Mouse (Mus musculus): ENCODE results near the gene Ooep. TPM values are rescaled to one million over a fixed set of nuclear protein-coding genes. Genes with fewer than 3 reads are reported as not detected.
"Not testable (repeated sequence)": the region's sequence is repeated elsewhere in the genome, so short reads cannot be mapped to it uniquely, and the experiment has no call there.

Gene Ooep
- total RNA-seq, 1 experiment = 31.2 TPM

- H3K4me1 ChIP-seq (ENCODE audit: control insufficient read depth in 2 of 2, insufficient read depth in 2 of 2, low read length in 2 of 2, poor library complexity in 1 of 2) = peaks cover 11 to 18% of the 10 kb centered on the region in 2 experiments
- in situ Hi-C loops (cut with MboI; ENCODE audit: low sequenced_read_pairs in 2 of 2, unreplicated experiment in 2 of 2) = no loop called here
- H3K27ac ChIP-seq (ENCODE audit: insufficient read depth, low read depth, low read length, poor library complexity, severe bottlenecking) = peak overlapping the region; percentile 96
- peak overlapping the region; percentile 51; the same call in 1 of the 2 replicates for H3K9ac ChIP-seq (ENCODE audit: insufficient read depth, low read depth, low read length, poor library complexity, severe bottlenecking)
- DNase-seq (ENCODE audit: low read depth, low spot score) = peak; percentile 53
- no peaks in the 10 kb centered on the region for H3K9me3 ChIP-seq (ENCODE audit: control insufficient read depth, insufficient read depth, low read depth, low read length)
- no peaks in the 10 kb centered on the region; the same call in 1 of the 2 replicates for H3K36me3 ChIP-seq (ENCODE audit: control insufficient read depth, insufficient read depth, low read length, poor library complexity, severe bottlenecking)
- TF ChIP-seq HCFC1 (IDR thresholded peaks at IDR 0.05; ENCODE audit: borderline replicate concordance, insufficient read depth, low read length) = no peak
- TF ChIP-seq ZC3H11A (IDR thresholded peaks at IDR 0.05; ENCODE audit: borderline replicate concordance, low read depth, low read length) = no peak
- no peak for TF ChIP-seq CHD2 (IDR thresholded peaks at IDR 0.05; ENCODE audit: low read depth, low read length)
- TF ChIP-seq ZNF384 (IDR thresholded peaks at IDR 0.05; ENCODE audit: low read depth, low read length) = no peak
- TF ChIP-seq MAFK (IDR thresholded peaks at IDR 0.05; ENCODE audit: insufficient read depth, low read depth, low read length) = no peak
- H3K4me3 ChIP-seq (ENCODE audit: insufficient read depth in 1 of 2, low read depth in 1 of 2, low read length in 2 of 2, poor library complexity in 1 of 2, severe bottlenecking in 1 of 2) = peak overlapping the region in 1 of 2 experiments; percentile 5; a peak in 2 of 4 replicates
These were observed 9.2 kb downstream of the Ooep start for GRCm38 (mm10) chr9:78369349-78369748.

- no peaks in the 10 kb centered on the region; the same call in 1 of the 2 replicates for H3K36me3 ChIP-seq (ENCODE audit: control insufficient read depth, insufficient read depth, low read length, poor library complexity, severe bottlenecking)
- peaks cover 9 to 18% of the 10 kb centered on the region in 2 experiments for H3K4me1 ChIP-seq (ENCODE audit: control insufficient read depth in 2 of 2, insufficient read depth in 2 of 2, low read length in 2 of 2, poor library complexity in 1 of 2)
- TF ChIP-seq MAFK (IDR thresholded peaks at IDR 0.05; ENCODE audit: insufficient read depth, low read depth, low read length) = no peak
- no peak for TF ChIP-seq ZC3H11A (IDR thresholded peaks at IDR 0.05; ENCODE audit: borderline replicate concordance, low read depth, low read length)
- TF ChIP-seq HCFC1 (IDR thresholded peaks at IDR 0.05; ENCODE audit: borderline replicate concordance, insufficient read depth, low read length) = no peak
- 0 out of 2 replicates have a peak, but pooled peaks have one; percentile 23 for TF ChIP-seq CHD2 (IDR thresholded peaks at IDR 0.05; ENCODE audit: low read depth, low read length)
- no peak for TF ChIP-seq ZNF384 (IDR thresholded peaks at IDR 0.05; ENCODE audit: low read depth, low read length)
- DNase-seq (ENCODE audit: low read depth, low spot score) = no peak
- H3K9me3 ChIP-seq (ENCODE audit: control insufficient read depth, insufficient read depth, low read depth, low read length) = no peaks in the 10 kb centered on the region
- in situ Hi-C loops (cut with MboI; ENCODE audit: low sequenced_read_pairs in 2 of 2, unreplicated experiment in 2 of 2) = no loop called here
- H3K4me3 ChIP-seq (ENCODE audit: insufficient read depth in 1 of 2, low read depth in 1 of 2, low read length in 2 of 2, poor library complexity in 1 of 2, severe bottlenecking in 1 of 2) = peak overlapping the region in 1 of 2 experiments; percentile 30; a peak in 2 of 4 replicates
- no peak overlapping the region; the same call in 1 of the 2 replicates for H3K9ac ChIP-seq (ENCODE audit: insufficient read depth, low read depth, low read length, poor library complexity, severe bottlenecking)
- H3K27ac ChIP-seq (ENCODE audit: insufficient read depth, low read depth, low read length, poor library complexity, severe bottlenecking) = peak overlapping the region; percentile 96
These were observed 9.7 kb downstream of the Ooep start for GRCm38 (mm10) chr9:78368671-78369293.

GRCm38 (mm10) chr9:78367959-78368358 is 10.6 kb downstream of the Ooep start, which contains the start of gene Dppa5a:
Dppa5a (minus strand) TSS chr9:78368177.
- Histone ChIP-seq H3K4me1 (ENCODE audit: control insufficient read depth in 2 of 2, insufficient read depth in 2 of 2, low read length in 2 of 2, poor library complexity in 1 of 2) (peaks cover 6 to 17% of the 10 kb centered on the region in 2 experiments), H3K4me3 (ENCODE audit: insufficient read depth in 1 of 2, low read depth in 1 of 2, low read length in 2 of 2, poor library complexity in 1 of 2, severe bottlenecking in 1 of 2) (peak within 1 kb of the TSS; percentile 75 to 78), H3K27ac (ENCODE audit: insufficient read depth, low read depth, low read length, poor library complexity, severe bottlenecking) (peak within 1 kb of the TSS; percentile 96), H3K9ac (ENCODE audit: insufficient read depth, low read depth, low read length, poor library complexity, severe bottlenecking) (peak within 1 kb of the TSS; percentile 78)
- H3K36me3 ChIP-seq (ENCODE audit: control insufficient read depth, insufficient read depth, low read length, poor library complexity, severe bottlenecking); in situ Hi-C loops (cut with MboI; ENCODE audit: low sequenced_read_pairs in 2 of 2, unreplicated experiment in 2 of 2); H3K9me3 ChIP-seq (ENCODE audit: control insufficient read depth, insufficient read depth, low read depth, low read length): not testable (repeated sequence)
- peak; percentile 90 for DNase-seq (ENCODE audit: low read depth, low spot score)

- Histone ChIP-seq H3K9ac (ENCODE audit: insufficient read depth, low read depth, low read length, poor library complexity, severe bottlenecking) (peak overlapping the region; percentile 78), H3K4me1 (ENCODE audit: control insufficient read depth in 2 of 2, insufficient read depth in 2 of 2, low read length in 2 of 2, poor library complexity in 1 of 2) (peaks cover 7 to 12% of the 10 kb centered on the region in 2 experiments), H3K27ac (ENCODE audit: insufficient read depth, low read depth, low read length, poor library complexity, severe bottlenecking) (peak overlapping the region; percentile 96), H3K36me3 (ENCODE audit: control insufficient read depth, insufficient read depth, low read length, poor library complexity, severe bottlenecking) (no peaks in the 10 kb centered on the region; the same call in 1 of the 2 replicates), H3K9me3 (ENCODE audit: control insufficient read depth, insufficient read depth, low read depth, low read length) (no peaks in the 10 kb centered on the region), H3K4me3 (ENCODE audit: insufficient read depth in 1 of 2, low read depth in 1 of 2, low read length in 2 of 2, poor library complexity in 1 of 2, severe bottlenecking in 1 of 2) (peak overlapping the region; percentile 21 to 54)
- TF ChIP-seq HCFC1 (IDR thresholded peaks at IDR 0.05; ENCODE audit: borderline replicate concordance, insufficient read depth, low read length) (no peak), ZNF384 (IDR thresholded peaks at IDR 0.05; ENCODE audit: low read depth, low read length) (peak; percentile 85)
- DNase-seq (ENCODE audit: low read depth, low spot score) = no peak
- in situ Hi-C loops (cut with MboI; ENCODE audit: low sequenced_read_pairs in 2 of 2, unreplicated experiment in 2 of 2) = no loop called here
These were observed 12.5 kb downstream of the Ooep start for GRCm38 (mm10) chr9:78365850-78366544.
